Mouse (Mus musculus) hindbrain, embryonic 16.5 days (tissue): ENCODE data around the gene Sorcs2. TPM values are rescaled to one million over a fixed set of nuclear protein-coding genes. Genes with fewer than 3 reads are reported as not detected.

Source experiments
- ATAC-seq: fragments of 200-750 bp; cut with Nextera tagmentation; 2 replicates; pipeline ENCODE4 v1.8.0; 2017; ENCODE audit warnings: moderate TSS enrichment, moderate library complexity
- H3K27ac ChIP-seq: fragments of 300-500 bp; sonication (generic); 2 replicates; pipeline ENCODE4 v1.5.1; 2014; ENCODE audit warnings: low read depth, mild to moderate bottlenecking, control low read depth, low read length, moderate library complexity
- H3K27me3 ChIP-seq: fragments of 300-500 bp; sonication (generic); replicated peaks from 2 replicates; pipeline ENCODE4 v1.6.1; 2014; ENCODE audit warnings: low read length; ENCODE audit not compliant: control insufficient read depth, insufficient read depth
- H3K36me3 ChIP-seq: fragments of 300-500 bp; sonication (generic); 2 replicates; pipeline ENCODE4 v1.6.1; 2014; ENCODE audit warnings: mild to moderate bottlenecking, low read length, moderate library complexity, mixed read lengths; ENCODE audit not compliant: control insufficient read depth, insufficient read depth
- H3K4me1 ChIP-seq: fragments of 300-500 bp; sonication (generic); 2 replicates; pipeline ENCODE4 v1.6.1; 2014; ENCODE audit warnings: low read depth, low read length; ENCODE audit not compliant: control insufficient read depth, insufficient read depth
- H3K4me2 ChIP-seq: fragments of 300-500 bp; sonication (generic); 2 replicates; pipeline ENCODE4 v1.6.1; 2014; ENCODE audit warnings: mild to moderate bottlenecking, low read length, control low read depth, moderate library complexity
- H3K4me3 ChIP-seq: fragments of 300-500 bp; sonication (generic); 2 replicates; pipeline ENCODE4 v1.5.1; 2014; ENCODE audit warnings: mild to moderate bottlenecking, low read length, control low read depth, moderate library complexity
- H3K9ac ChIP-seq: fragments of 300-500 bp; sonication (generic); 2 replicates; pipeline ENCODE4 v1.6.1; 2014; ENCODE audit warnings: low read depth, mild to moderate bottlenecking, control low read depth, low read length, moderate library complexity
- H3K9me3 ChIP-seq: fragments of 300-500 bp; sonication (generic); 2 replicates; pipeline ENCODE4 v1.6.1; 2014; ENCODE audit warnings: mild to moderate bottlenecking, low read length, moderate library complexity; ENCODE audit not compliant: control insufficient read depth
- WGBS: fragments of 180-500 bp; shearing (Covaris S2); extraction: QIAGEN DNeasy Blood & Tissue Kit; methylation state at CpG from one replicate; pipeline ENCODE4 v1.1.7; 2014; 5-methylcytosine and 5-hydroxymethylcytosine counted together
- polyA plus RNA-seq: library from polyadenylated mRNA; unstranded; fragments of >200 nt; fragmentation: Nextera tagmentation; extraction: Ambion mirVana; gene quantifications from 2 replicates; pipeline ENCODE4 v1.2.1, GENCODE M21; 2015

The Sorcs2 gene
- polyA plus RNA-seq, 1 experiment from 2014 or later = 11.8 TPM

- WGBS = 67% methylated on average over 5 of the region's 5 CpGs
- peaks cover 38% of the 10 kb centered on the region for H3K4me1 ChIP-seq
- H3K27me3 ChIP-seq = no peaks in the 10 kb centered on the region; the same call in 1 of the 2 replicates
- no peak overlapping the region for H3K4me3 ChIP-seq
- no peak overlapping the region for H3K27ac ChIP-seq
- no peaks in the 10 kb centered on the region for H3K9me3 ChIP-seq
- H3K9ac ChIP-seq = no peak overlapping the region
- H3K4me2 ChIP-seq = no peak overlapping the region
- no peaks in the 10 kb centered on the region for H3K36me3 ChIP-seq
- no peak for ATAC-seq
Observed at GRCm38 (mm10) chr5:36371731-36372130, 26.2 kb downstream of the Sorcs2 start.

DNA sequence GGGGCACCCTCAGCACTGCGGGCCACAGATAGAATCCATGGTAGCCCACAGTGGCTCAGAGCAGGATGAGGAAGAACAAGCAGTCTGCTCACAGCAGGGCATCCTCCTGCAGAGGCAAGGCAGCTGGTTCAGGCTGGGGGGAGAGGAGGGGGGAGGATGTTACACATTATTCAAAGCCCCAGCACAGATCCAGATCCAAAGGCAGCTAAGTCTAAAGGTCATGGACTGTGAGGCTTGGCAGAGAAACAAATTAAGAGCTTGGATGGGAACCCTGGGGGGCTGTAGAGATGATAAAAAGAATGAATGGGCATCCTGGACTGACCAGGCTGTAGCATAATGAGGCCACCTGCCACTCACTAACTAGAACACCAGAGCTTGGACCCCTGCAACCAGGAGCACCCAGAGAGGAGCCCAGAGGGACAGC is 28.7 kb downstream of the Sorcs2 start:
- no peaks in the 10 kb centered on the region for H3K9me3 ChIP-seq
- no peak overlapping the region for H3K9ac ChIP-seq
- H3K27ac ChIP-seq = no peak overlapping the region
- H3K4me1 ChIP-seq = peaks cover 34% of the 10 kb centered on the region
- no peaks in the 10 kb centered on the region; the same call in 1 of the 2 replicates for H3K27me3 ChIP-seq
- WGBS = 28% methylated on average over 1 of the region's 1 CpGs
- H3K4me3 ChIP-seq = no peak overlapping the region
- ATAC-seq = peak; percentile 62
- H3K36me3 ChIP-seq = no peaks in the 10 kb centered on the region
- H3K4me2 ChIP-seq = no peak overlapping the region

- Histone ChIP-seq H3K9ac (no peak overlapping the region), H3K4me3 (no peak overlapping the region), H3K4me1 (peaks cover 30% of the 10 kb centered on the region), H3K9me3 (no peaks in the 10 kb centered on the region), H3K27me3 (no peaks in the 10 kb centered on the region; the same call in 1 of the 2 replicates), H3K27ac (no peak overlapping the region), H3K4me2 (no peak overlapping the region), H3K36me3 (no peaks in the 10 kb centered on the region)
- WGBS = 78% methylated on average over 7 of the region's 7 CpGs
- no peak for ATAC-seq
Observed at GRCm38 (mm10) chr5:36368511-36369135, 29.3 kb downstream of the Sorcs2 start.

GRCm38 (mm10) chr5:36367911-36368310 is 30.0 kb downstream of the Sorcs2 start:
- Histone ChIP-seq H3K4me3 (no peak overlapping the region), H3K36me3 (no peaks in the 10 kb centered on the region), H3K9ac (no peak overlapping the region), H3K27me3 (no peaks in the 10 kb centered on the region; the same call in 1 of the 2 replicates), H3K27ac (no peak overlapping the region), H3K4me1 (peaks cover 25% of the 10 kb centered on the region), H3K9me3 (no peaks in the 10 kb centered on the region), H3K4me2 (no peak overlapping the region)
- WGBS = 63% methylated on average over 6 of the region's 6 CpGs
- no peak for ATAC-seq

GRCm38 (mm10) chr5:36367181-36367610 is 30.7 kb downstream of the Sorcs2 start:
- Histone ChIP-seq H3K9ac (no peak overlapping the region), H3K36me3 (no peaks in the 10 kb centered on the region), H3K27me3 (no peaks in the 10 kb centered on the region; the same call in 1 of the 2 replicates), H3K4me2 (no peak overlapping the region), H3K4me1 (peaks cover 25% of the 10 kb centered on the region), H3K9me3 (no peaks in the 10 kb centered on the region), H3K4me3 (no peak overlapping the region), H3K27ac (peak overlapping the region; percentile 39; the same call in 1 of the 2 replicates)
- WGBS = 78% methylated on average over 3 of the region's 3 CpGs
- ATAC-seq = no peak

GRCm38 (mm10) chr5:36361749-36362148 is 36.2 kb downstream of the Sorcs2 start:
- Histone ChIP-seq H3K4me1 (peaks cover 19% of the 10 kb centered on the region), H3K4me3 (no peak overlapping the region), H3K27me3 (no peaks in the 10 kb centered on the region; the same call in 1 of the 2 replicates), H3K36me3 (no peaks in the 10 kb centered on the region), H3K27ac (no peak overlapping the region), H3K9ac (no peak overlapping the region), H3K9me3 (no peaks in the 10 kb centered on the region), H3K4me2 (no peak overlapping the region)
- WGBS = 85% methylated on average over 6 of the region's 7 CpGs
- ATAC-seq = no peak

- Histone ChIP-seq H3K27me3 (no peaks in the 10 kb centered on the region; the same call in 1 of the 2 replicates), H3K4me2 (no peak overlapping the region), H3K4me1 (peaks cover 17% of the 10 kb centered on the region), H3K4me3 (no peak overlapping the region), H3K36me3 (no peaks in the 10 kb centered on the region), H3K27ac (peak overlapping the region; percentile 20; the same call in 1 of the 2 replicates), H3K9ac (no peak overlapping the region), H3K9me3 (no peaks in the 10 kb centered on the region)
- WGBS = 67% methylated on average over 7 of the region's 7 CpGs
- peak; percentile 25 for ATAC-seq
Observed at GRCm38 (mm10) chr5:36360343-36360742, 37.6 kb downstream of the Sorcs2 start.

DNA sequence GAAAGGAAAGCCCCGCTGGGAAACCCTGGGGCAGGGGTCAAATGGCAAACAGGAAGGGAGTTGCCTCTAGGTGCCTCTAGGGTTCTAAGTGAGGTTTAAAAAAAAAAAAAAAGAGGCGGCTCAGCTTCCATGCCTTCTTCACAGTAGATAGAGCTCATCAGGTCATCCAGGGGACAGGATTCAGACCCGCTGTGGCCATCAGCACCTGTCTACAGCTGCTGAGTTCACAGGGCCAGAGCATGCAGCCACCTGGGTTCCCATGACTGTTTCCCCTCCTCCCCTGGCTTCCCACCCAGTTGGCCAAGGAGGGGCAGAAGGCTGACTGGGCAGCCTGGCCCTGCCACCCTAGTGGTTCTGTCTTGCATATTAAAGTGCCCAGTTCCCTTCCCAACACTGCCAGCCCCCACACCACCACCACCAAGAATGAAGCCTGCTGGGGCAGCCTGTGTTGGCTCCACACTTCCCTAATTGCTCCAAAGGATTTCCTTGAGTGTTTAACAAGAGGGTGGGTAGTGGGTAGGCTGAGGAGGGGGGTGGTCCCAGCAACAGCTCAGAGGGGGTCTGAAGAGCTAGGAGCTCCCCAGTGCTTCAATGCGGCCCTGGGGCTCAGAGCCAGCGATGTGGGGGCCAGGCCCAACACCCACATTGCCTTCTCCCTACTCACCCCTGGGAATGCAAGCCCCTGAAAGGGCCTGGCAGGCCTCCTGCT is 38.2 kb downstream of the Sorcs2 start:
- Histone ChIP-seq H3K4me1 (peaks cover 17% of the 10 kb centered on the region), H3K9me3 (no peaks in the 10 kb centered on the region), H3K4me3 (no peak overlapping the region), H3K36me3 (no peaks in the 10 kb centered on the region), H3K9ac (no peak overlapping the region), H3K27ac (peak overlapping the region; percentile 21; the same call in 1 of the 2 replicates), H3K27me3 (no peaks in the 10 kb centered on the region; the same call in 1 of the 2 replicates), H3K4me2 (no peak overlapping the region)
- WGBS = 62% methylated on average over 5 of the region's 5 CpGs
- ATAC-seq = peak; percentile 92

- H3K27ac ChIP-seq = no peak overlapping the region
- 80% methylated on average over 4 of the region's 4 CpGs for WGBS
- no peaks in the 10 kb centered on the region for H3K36me3 ChIP-seq
- no peaks in the 10 kb centered on the region; the same call in 1 of the 2 replicates for H3K27me3 ChIP-seq
- H3K9me3 ChIP-seq = no peaks in the 10 kb centered on the region
- peaks cover 17% of the 10 kb centered on the region for H3K4me1 ChIP-seq
- no peak overlapping the region for H3K9ac ChIP-seq
- ATAC-seq = no peak
- H3K4me3 ChIP-seq = no peak overlapping the region
- H3K4me2 ChIP-seq = no peak overlapping the region
Observed at GRCm38 (mm10) chr5:36358161-36358560, 39.8 kb downstream of the Sorcs2 start.
